Mouse (Mus musculus): ENCODE measurements around the gene Xpnpep1.

- TF ChIP-seq POLR2A (IDR thresholded peaks at IDR 0.05; ENCODE audit: borderline replicate concordance, extremely low read depth, low read depth, low read length) (no peak), CTCF (IDR thresholded peaks at IDR 0.05; ENCODE audit: insufficient read depth, low read length) (no peak)
Observed at GRCm38 (mm10) chr19:53047208-53047607, 7.2 kb upstream of the Xpnpep1 start.
